Mouse (Mus musculus): ENCODE data around the gene Fundc1. TPM values are rescaled to one million over a fixed set of nuclear protein-coding genes. Genes with fewer than 3 reads are reported as not detected.
"Not testable (repeated sequence)": the region's sequence is repeated elsewhere in the genome, so short reads cannot be mapped to it uniquely, and the experiment has no call there.

Gene Fundc1
- polyA plus RNA-seq, 1 experiment from 2014 or later = 58.8 TPM

- no peak overlapping the region for H3K9ac ChIP-seq (ENCODE audit: low read depth, low read length)
- no peak overlapping the region for H3K4me2 ChIP-seq (ENCODE audit: low read length)
- no peaks in the 10 kb centered on the region for H3K36me3 ChIP-seq (ENCODE audit: control insufficient read depth, insufficient read depth, low read length)
- H3K4me1 ChIP-seq (ENCODE audit: control insufficient read depth, insufficient read depth, low read length) = 0 out of 2 replicates have a peak, but pooled peaks cover 2% of the 10 kb centered on the region
- no peak overlapping the region for H3K27ac ChIP-seq (ENCODE audit: low read length)
- no peaks in the 10 kb centered on the region for H3K27me3 ChIP-seq (ENCODE audit: control insufficient read depth, insufficient read depth, low read depth, low read length)
- no peak for ATAC-seq
- H3K9me3 ChIP-seq (replicated peaks; ENCODE audit: control insufficient read depth, low read length, poor library complexity, severe bottlenecking) = no peaks in the 10 kb centered on the region
- no peak overlapping the region for H3K4me3 ChIP-seq (ENCODE audit: low read depth, low read length)
These were observed 7.4 kb downstream of the Fundc1 start for GRCm38 (mm10) chrX:17564732-17565131.

- no peak for ATAC-seq
- no peaks in the 10 kb centered on the region for H3K36me3 ChIP-seq (ENCODE audit: control insufficient read depth, insufficient read depth, low read length)
- 0 out of 2 replicates have a peak, but pooled peaks cover 2% of the 10 kb centered on the region for H3K4me1 ChIP-seq (ENCODE audit: control insufficient read depth, insufficient read depth, low read length)
- H3K27ac ChIP-seq (ENCODE audit: low read length) = 0 out of 2 replicates have a peak overlapping the region, but pooled peaks have one; percentile 42
- H3K27me3 ChIP-seq (ENCODE audit: control insufficient read depth, insufficient read depth, low read depth, low read length) = no peaks in the 10 kb centered on the region
- H3K9ac ChIP-seq (ENCODE audit: low read depth, low read length) = no peak overlapping the region
- 27% methylated on average over 4 of the region's 4 CpGs for WGBS
- no peaks in the 10 kb centered on the region for H3K9me3 ChIP-seq (replicated peaks; ENCODE audit: control insufficient read depth, low read length, poor library complexity, severe bottlenecking)
- H3K4me3 ChIP-seq (ENCODE audit: low read depth, low read length) = no peak overlapping the region
- no peak overlapping the region for H3K4me2 ChIP-seq (ENCODE audit: low read length)
These were observed 13.4 kb downstream of the Fundc1 start for GRCm38 (mm10) chrX:17558746-17559145.

DNA sequence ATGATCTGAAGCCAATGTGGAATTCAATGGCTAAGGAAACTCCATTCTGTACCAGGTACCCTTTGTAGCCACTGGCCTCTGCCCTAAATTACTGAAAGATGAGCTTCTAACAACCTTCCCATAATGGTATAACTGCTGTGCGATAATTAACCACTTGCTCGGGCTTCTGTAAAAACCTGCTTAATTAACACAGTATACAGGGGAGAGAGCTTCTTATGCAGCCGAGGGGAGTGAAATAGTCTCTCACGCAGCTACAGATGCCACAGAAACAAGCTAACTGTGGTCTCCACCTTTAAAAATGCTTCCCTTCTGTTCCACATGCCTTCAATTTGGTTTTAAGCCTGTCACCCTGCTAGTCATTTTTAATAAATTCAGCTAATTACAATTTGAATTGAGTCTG is 17.6 kb downstream of the Fundc1 start:
- H3K27me3 ChIP-seq (ENCODE audit: control insufficient read depth, insufficient read depth, low read depth, low read length) = no peaks in the 10 kb centered on the region
- H3K27ac ChIP-seq (ENCODE audit: low read length) = no peak overlapping the region
- no peaks in the 10 kb centered on the region for H3K9me3 ChIP-seq (replicated peaks; ENCODE audit: control insufficient read depth, low read length, poor library complexity, severe bottlenecking)
- no peak overlapping the region for H3K4me2 ChIP-seq (ENCODE audit: low read length)
- H3K4me3 ChIP-seq (ENCODE audit: low read depth, low read length) = no peak overlapping the region
- ATAC-seq = no peak
- H3K9ac ChIP-seq (ENCODE audit: low read depth, low read length) = no peak overlapping the region
- no peaks in the 10 kb centered on the region for H3K36me3 ChIP-seq (ENCODE audit: control insufficient read depth, insufficient read depth, low read length)
- 46% methylated on average over 4 of the region's 4 CpGs for WGBS
- H3K4me1 ChIP-seq (ENCODE audit: control insufficient read depth, insufficient read depth, low read length) = no peaks in the 10 kb centered on the region

DNA sequence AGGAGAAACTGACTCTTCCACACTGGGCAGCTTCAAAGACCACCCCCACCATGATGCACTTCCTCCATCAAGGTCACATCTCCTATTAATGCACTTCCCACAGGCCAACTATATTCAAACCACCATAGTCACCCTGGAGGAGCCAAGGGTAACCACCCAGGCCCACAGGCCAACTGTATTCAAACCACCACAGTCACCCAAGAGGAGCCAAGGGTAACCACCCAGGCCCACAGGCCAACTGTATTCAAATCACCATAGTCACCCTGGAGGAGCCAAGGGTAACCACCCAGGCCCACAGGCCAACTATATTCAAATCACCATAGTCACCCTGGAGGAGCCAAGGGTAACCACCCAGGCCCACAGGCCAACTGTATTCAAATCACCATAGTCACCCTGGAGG is 20.5 kb downstream of the Fundc1 start:
- not testable (repeated sequence) for ATAC-seq; H3K4me1 ChIP-seq (ENCODE audit: control insufficient read depth, insufficient read depth, low read length); H3K36me3 ChIP-seq (ENCODE audit: control insufficient read depth, insufficient read depth, low read length); H3K9ac ChIP-seq (ENCODE audit: low read depth, low read length); H3K4me2 ChIP-seq (ENCODE audit: low read length); H3K27me3 ChIP-seq (ENCODE audit: control insufficient read depth, insufficient read depth, low read depth, low read length); H3K4me3 ChIP-seq (ENCODE audit: low read depth, low read length); H3K9me3 ChIP-seq (replicated peaks; ENCODE audit: control insufficient read depth, low read length, poor library complexity, severe bottlenecking); H3K27ac ChIP-seq (ENCODE audit: low read length)

DNA sequence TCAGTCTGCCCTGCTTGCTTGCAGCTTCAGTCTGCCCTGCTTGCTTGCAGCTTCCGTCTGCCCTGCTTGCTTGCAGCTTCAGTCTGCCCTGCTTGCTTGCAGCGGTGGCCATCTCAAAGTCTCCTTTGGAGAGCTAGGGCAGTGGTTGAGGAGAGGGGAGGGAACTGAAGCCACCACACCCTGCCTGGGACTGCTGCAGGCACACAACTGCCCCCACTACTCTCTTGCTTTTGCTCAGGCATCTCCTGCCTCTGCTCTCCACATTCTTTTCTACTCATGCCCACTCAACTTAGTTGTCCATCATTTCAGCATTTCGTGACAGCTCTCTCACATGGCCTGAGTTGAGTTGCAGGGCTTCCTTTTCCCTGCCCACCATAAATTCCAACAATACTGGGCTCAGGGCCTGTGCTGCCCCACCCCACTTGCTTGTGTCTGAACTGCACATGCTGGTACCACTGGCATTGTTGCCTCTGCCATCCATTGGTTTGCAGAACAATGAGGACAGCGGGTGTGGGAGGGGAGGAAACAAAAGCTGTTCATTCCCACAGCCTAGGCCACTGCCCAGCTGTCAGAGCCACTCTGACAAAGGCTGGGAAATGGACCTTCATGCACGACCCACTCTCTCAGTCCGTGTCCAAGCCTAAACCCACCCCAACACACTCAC is 24.9 kb downstream of the Fundc1 start:
- ATAC-seq = peak; percentile 58; the same call in 1 of the 2 replicates
- Histone ChIP-seq H3K27me3 (ENCODE audit: control insufficient read depth, insufficient read depth, low read depth, low read length) (no peaks in the 10 kb centered on the region), H3K4me2 (ENCODE audit: low read length) (no peak overlapping the region), H3K36me3 (ENCODE audit: control insufficient read depth, insufficient read depth, low read length) (no peaks in the 10 kb centered on the region), H3K4me1 (ENCODE audit: control insufficient read depth, insufficient read depth, low read length) (no peaks in the 10 kb centered on the region; the same call in 1 of the 2 replicates), H3K4me3 (ENCODE audit: low read depth, low read length) (no peak overlapping the region), H3K27ac (ENCODE audit: low read length) (no peak overlapping the region), H3K9ac (ENCODE audit: low read depth, low read length) (no peak overlapping the region), H3K9me3 (replicated peaks; ENCODE audit: control insufficient read depth, low read length, poor library complexity, severe bottlenecking) (no peaks in the 10 kb centered on the region)
- 20% methylated on average over 6 of the region's 6 CpGs for WGBS

DNA sequence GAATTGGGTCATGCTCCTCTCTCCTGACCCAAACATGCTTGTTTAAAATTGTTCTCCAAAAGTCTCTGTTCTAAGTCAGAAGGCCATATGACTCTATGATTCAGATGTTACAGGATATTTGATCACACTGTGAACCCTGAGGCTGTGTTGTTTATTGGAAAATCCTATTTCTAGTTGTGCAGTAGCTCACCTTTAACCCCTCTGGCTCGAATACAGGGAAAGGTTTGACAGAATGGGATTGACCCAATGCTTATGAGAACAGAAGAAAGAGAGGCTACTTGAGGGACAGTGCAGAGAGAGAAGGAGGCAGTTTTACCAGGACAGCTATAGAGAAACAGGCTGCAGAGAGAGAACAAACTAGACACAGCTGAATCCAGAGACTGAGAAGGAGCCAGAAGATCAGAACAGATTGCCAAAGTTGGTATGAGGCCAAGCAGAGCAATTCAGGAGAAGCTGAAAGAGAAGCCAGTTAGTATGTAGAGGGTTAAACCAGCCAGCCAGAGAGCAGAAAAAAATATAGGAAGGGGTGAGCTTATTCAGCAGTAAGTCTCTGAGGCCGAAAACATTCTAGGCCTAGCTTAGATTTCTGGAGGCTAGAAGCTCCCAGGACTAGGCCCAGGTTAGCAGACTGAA is 27.1 kb downstream of the Fundc1 start:
- Histone ChIP-seq H3K9me3 (replicated peaks; ENCODE audit: control insufficient read depth, low read length, poor library complexity, severe bottlenecking) (no peaks in the 10 kb centered on the region), H3K36me3 (ENCODE audit: control insufficient read depth, insufficient read depth, low read length) (no peaks in the 10 kb centered on the region), H3K4me1 (ENCODE audit: control insufficient read depth, insufficient read depth, low read length) (no peaks in the 10 kb centered on the region; the same call in 1 of the 2 replicates), H3K27ac (ENCODE audit: low read length) (no peak overlapping the region), H3K9ac (ENCODE audit: low read depth, low read length) (no peak overlapping the region), H3K4me3 (ENCODE audit: low read depth, low read length) (no peak overlapping the region), H3K4me2 (ENCODE audit: low read length) (no peak overlapping the region), H3K27me3 (ENCODE audit: control insufficient read depth, insufficient read depth, low read depth, low read length) (no peaks in the 10 kb centered on the region)
- no peak for ATAC-seq
- 43% methylated on average over 2 of the region's 2 CpGs for WGBS

- Histone ChIP-seq H3K36me3 (ENCODE audit: control insufficient read depth, insufficient read depth, low read length) (no peaks in the 10 kb centered on the region), H3K9me3 (replicated peaks; ENCODE audit: control insufficient read depth, low read length, poor library complexity, severe bottlenecking) (no peaks in the 10 kb centered on the region), H3K27me3 (ENCODE audit: control insufficient read depth, insufficient read depth, low read depth, low read length) (no peaks in the 10 kb centered on the region), H3K4me2 (ENCODE audit: low read length) (no peak overlapping the region), H3K4me3 (ENCODE audit: low read depth, low read length) (no peak overlapping the region), H3K9ac (ENCODE audit: low read depth, low read length) (no peak overlapping the region), H3K4me1 (ENCODE audit: control insufficient read depth, insufficient read depth, low read length) (no peaks in the 10 kb centered on the region), H3K27ac (ENCODE audit: low read length) (no peak overlapping the region)
- ATAC-seq = no peak
- WGBS = 85% methylated on average over 4 of the region's 4 CpGs
These were observed 34.4 kb downstream of the Fundc1 start for GRCm38 (mm10) chrX:17537701-17538100.

DNA sequence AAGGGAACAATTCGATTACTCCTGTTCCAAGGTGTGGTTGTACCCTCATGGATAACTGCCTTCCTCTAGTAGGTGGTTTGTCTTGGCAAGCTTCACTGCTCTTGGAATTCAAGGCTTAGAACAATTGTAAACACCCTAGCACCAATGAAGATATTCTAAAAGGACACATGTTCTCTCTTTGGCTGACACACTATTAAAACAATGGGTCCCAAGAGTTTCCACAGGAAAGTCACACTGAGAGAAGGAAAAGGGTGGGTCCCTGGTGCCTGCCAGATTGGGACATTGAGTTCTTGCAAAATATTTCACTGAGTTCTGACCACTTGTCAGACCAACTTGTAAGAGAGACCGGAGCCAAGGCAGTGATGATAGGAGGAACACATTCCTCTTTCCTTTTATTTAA is 45.1 kb downstream of the Fundc1 start:
- Histone ChIP-seq H3K27me3 (ENCODE audit: control insufficient read depth, insufficient read depth, low read depth, low read length) (no peaks in the 10 kb centered on the region), H3K4me1 (ENCODE audit: control insufficient read depth, insufficient read depth, low read length) (no peaks in the 10 kb centered on the region), H3K4me2 (ENCODE audit: low read length) (no peak overlapping the region), H3K4me3 (ENCODE audit: low read depth, low read length) (no peak overlapping the region), H3K9ac (ENCODE audit: low read depth, low read length) (no peak overlapping the region), H3K9me3 (replicated peaks; ENCODE audit: control insufficient read depth, low read length, poor library complexity, severe bottlenecking) (no peaks in the 10 kb centered on the region), H3K36me3 (ENCODE audit: control insufficient read depth, insufficient read depth, low read length) (no peaks in the 10 kb centered on the region), H3K27ac (ENCODE audit: low read length) (no peak overlapping the region)
- 78% methylated on average over 2 of the region's 2 CpGs for WGBS
- no peak for ATAC-seq

DNA sequence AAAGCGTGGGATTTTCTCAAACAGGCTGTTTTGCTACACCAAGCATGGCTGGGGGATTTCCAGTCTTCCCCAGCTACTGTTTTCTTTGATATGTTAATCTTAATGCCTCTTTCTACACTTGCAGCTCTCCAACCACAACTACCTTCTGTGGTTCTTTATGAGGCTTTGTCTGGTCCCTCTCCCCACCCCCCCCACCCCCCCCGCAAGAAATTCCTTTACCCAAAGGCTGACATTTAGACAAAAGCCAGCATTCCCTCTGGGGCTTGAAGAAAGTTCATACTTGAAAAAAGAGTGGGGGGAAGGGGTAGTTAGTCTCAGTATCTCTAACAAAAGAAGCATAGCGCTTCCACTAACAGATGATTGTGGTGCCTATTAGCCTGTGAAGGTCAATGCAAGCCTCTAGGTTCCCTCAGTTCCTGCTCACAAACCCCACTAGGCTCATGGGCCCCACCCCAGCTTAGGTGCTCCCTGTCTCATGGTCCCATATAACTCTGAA is 50.9 kb downstream of the Fundc1 start:
- WGBS = 9% methylated on average over 3 of the region's 3 CpGs
- Histone ChIP-seq H3K4me1 (ENCODE audit: control insufficient read depth, insufficient read depth, low read length) (no peaks in the 10 kb centered on the region), H3K36me3 (ENCODE audit: control insufficient read depth, insufficient read depth, low read length) (no peaks in the 10 kb centered on the region), H3K27ac (ENCODE audit: low read length) (no peak overlapping the region), H3K4me2 (ENCODE audit: low read length) (no peak overlapping the region), H3K9me3 (replicated peaks; ENCODE audit: control insufficient read depth, low read length, poor library complexity, severe bottlenecking) (no peaks in the 10 kb centered on the region), H3K27me3 (ENCODE audit: control insufficient read depth, insufficient read depth, low read depth, low read length) (no peaks in the 10 kb centered on the region), H3K4me3 (ENCODE audit: low read depth, low read length) (no peak overlapping the region), H3K9ac (ENCODE audit: low read depth, low read length) (no peak overlapping the region)
- no peak for ATAC-seq

Measured in midbrain, embryonic 16.5 days (tissue).